Mouse (Mus musculus) adrenal gland, postnatal 4 days (tissue): Measurements from ENCODE around the gene Iyd. TPM values are rescaled to one million over a fixed set of nuclear protein-coding genes. Genes with fewer than 3 reads are reported as not detected.
A peak's percentile ranks its signal among the peaks of the same experiment; 100 is the strongest.
"Not testable (repeated sequence)": the region's sequence is repeated elsewhere in the genome, so short reads cannot be mapped to it uniquely, and the experiment has no call there.

Experiments used
- DNase-seq, 2 experiments: peaks; one replicate each; pipeline ENCODE4 v3.0.0; 2021 to 2022; ENCODE audit warnings: low spot score in 2 of 2, mixed read lengths in 2 of 2
- long read RNA-seq, 2 experiments: library from polyadenylated mRNA; stranded (forward); transcript quantifications; one replicate each; pipeline ENCODE4 v2.0.0; 2021
- total RNA-seq, 2 experiments: library from RNA; stranded (reverse); gene quantifications; 2 replicates each; pipeline ENCODE4 v1.2.3; 2021

The Iyd gene
- total RNA-seq = 1 to 10 TPM; 2.0 to 9.2 TPM
- long read RNA-seq, experiment 1, partial matches to known transcripts = 3 of 9 reads
- long read RNA-seq, experiment 1, other reads (novel, unspliced or antisense) = 2 of 9 reads
- long read RNA-seq, experiment 2, partial matches to known transcripts = 0 of 2 reads
- long read RNA-seq, experiment 2, other reads (novel, unspliced or antisense) = 1 of 2 reads

DNA sequence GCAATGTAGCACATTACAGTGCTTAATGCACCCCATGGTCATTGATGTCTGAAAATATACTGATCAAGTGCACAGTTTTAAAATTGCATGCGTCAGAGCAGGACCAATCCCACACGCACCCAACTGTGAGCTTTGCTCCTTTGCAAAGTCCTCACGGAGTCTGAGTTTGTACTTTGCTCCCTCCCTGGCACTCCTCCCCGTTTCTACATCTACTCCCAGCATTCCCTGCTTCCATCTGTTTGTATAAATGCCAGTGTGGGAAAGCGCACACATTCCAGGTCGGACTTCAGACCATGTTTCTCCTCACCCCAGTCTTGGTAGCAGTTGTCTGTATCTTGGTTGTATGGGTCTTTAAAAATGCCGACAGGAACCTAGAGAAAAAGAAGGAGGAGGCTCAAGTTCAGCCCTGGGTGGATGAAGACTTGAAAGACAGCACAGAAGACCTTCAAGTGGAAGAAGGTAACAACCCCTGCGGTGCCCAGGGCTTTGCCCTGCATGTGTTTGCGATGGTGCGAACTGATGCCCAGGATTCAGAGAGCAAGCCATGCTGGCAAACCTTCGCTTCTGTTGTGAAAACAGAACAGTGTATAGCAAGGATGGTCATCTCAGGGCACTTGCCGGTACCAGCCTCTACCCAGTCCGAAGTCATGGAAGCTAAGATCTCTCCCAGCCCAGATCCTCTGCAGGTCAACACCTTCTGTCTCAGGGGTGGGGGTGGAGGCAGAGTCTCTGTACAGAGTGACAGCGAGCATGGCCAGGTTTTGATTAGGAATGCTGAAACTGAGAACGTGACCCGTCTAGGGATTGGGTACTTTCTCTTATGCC lies at the start of gene Iyd:
Iyd (plus strand) TSS at position 238 of the 825 bp plus-strand sequence.
- DNase-seq = no peak

DNA sequence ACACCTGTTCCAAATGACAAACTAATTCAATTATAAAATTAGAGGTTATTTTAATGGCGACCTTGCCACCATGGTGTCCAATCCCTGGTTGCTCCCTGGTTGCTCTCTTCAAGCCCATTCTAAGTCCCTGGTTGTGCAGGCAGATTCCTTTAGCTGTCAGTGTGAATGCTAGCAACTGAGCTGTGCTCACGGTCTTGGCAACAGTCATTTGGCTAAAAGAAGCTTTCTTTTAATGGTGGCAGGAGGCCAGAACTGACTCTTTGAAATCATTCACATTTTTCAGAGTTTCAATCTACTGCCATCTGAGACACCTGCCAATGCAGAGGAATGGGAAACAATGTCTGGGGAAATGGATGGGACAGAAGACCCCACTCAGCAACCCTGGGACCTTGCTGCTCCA lies 43.2 kb upstream of the Iyd start:
- DNase-seq = no peak

DNA sequence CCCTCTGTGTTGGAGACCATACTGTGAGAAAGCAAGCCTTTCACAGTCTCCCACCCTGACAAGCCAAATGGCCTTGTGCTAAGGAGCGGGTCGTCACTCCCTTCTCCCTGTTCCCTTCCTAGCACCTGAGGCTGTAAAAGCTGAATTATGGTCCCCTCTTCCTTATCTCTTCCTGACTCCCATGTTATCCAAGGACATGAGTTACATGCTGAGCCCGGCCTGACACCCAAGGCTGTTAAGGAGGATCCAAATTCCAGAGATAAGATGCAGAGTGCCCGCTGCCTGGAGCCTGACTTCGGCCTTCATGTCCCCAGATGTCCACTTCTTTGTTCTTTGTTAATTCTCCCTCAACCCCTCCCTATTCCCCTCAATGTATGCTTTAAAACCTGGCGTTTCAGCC lies 39.2 kb upstream of the Iyd start:
- not testable (repeated sequence) for DNase-seq

DNA sequence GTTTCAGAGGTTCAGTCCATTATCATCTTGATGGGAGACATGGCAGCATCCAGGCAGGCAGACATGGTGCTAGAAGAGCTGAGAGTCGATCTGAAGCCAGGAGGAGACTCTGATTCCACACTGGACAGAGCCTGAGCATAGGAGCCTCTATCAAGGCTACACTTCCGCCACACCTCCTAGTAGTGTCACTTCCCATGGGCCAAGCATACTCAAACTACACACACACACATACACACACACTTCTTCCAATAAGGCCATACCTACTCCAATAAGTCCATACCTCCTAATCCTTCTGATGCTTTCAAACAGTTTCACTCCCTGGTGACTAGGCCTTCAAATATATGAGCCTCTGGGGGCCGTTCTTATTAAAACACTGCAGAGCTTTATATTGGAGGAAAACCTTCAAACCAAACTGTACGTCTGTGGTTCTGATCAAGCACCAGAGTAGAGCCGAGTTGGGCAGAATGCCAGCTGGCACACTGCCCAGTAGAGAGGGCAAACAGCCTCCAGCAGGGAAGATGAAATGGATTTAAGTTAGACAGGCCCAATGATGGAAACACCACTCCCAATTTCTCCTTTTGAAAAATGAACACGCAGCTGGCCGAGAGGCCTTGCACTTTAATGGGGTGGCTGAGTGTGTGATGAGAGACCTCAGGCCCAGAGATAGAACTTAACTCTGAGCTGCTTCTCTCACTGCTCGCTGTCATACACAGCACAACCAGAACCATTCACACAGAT lies 32.4 kb upstream of the Iyd start:
- DNase-seq = peak; percentile 70 to 83

DNA sequence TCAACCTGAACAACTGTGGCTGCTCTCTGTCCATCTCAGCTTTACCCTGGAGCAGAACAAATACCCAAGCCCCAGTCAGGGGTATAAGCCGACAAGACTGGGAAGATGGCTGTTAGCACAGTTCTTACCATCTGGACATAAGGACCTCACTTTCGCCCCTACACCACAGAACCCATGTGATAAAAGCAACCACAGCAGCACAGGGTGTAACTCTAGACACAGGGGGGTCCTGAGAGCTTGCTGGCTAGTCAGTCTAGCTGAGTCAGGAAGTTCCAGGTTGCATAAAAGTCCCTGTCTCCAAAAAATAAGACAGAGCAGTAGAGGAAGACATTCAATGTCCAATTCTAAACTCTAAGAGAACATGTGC lies 31.8 kb upstream of the Iyd start:
- DNase-seq = no peak

DNA sequence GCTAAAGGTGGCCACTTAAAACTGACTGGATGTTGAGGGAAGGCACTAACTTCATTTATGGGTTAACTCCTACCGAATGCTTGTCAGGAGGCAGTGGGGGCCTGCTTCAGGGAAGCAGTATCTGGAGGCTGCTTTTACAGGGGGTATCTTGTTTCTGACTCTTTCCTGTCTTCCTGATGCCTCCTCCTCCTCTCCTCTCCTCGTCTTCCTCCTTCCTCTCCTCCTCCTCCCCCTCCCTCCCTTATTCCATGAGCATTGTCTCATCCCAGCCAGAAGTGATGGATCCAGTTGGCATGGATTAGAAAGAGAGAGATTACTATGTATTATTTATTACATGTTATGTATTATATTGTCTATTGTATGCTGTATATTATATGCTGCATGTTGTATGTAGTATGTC lies 31.3 kb upstream of the Iyd start:
- no peak for DNase-seq

DNA sequence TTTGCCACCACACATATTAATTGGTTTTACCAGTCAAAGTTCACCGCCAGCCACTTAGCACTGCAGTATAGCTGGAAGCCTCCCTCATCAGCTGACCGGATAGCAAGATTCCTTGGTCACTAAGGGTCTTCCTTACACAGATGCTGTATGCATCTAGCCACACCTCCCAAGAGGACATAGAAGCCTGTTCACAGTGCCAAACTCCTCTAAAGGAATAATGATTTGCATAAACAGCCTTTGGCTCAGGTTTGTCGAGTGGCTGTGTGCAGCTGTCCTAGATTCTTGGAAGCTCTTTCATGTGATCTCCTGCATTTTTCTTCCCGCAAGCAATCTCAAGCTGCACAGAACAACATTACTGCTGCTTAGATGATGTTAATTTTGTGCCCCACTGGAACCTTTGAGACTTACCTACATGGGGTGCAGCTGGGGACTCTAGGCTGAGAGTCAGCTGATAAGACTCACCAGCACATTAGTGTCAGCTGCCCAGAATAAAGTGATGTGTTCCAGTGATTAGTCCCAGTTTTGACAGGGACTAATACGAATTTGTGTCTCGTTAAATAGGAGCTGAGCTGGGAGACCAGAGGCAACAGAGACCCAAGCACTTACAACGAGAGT lies 30.3 kb upstream of the Iyd start:
- no peak for DNase-seq

DNA sequence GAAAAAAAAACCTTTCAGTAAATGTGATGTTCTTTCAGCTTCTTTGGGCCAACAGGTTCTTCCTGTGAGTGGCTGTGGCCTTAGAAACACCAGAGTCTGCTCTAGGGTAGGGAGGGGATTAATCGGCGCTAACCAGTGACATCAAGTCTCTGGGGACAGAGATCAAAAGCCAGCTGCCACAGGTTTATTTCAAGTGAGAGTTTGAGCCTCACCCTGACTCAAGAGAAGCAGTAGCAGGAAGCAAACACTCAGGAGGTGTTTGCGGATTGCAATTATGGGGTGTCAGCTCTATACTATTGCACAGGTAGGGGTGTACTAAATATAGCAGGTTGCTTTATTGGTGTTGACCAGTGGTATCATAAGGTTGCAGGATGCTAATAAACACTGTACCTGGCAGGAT lies 29.6 kb upstream of the Iyd start:
- DNase-seq = no peak

DNA sequence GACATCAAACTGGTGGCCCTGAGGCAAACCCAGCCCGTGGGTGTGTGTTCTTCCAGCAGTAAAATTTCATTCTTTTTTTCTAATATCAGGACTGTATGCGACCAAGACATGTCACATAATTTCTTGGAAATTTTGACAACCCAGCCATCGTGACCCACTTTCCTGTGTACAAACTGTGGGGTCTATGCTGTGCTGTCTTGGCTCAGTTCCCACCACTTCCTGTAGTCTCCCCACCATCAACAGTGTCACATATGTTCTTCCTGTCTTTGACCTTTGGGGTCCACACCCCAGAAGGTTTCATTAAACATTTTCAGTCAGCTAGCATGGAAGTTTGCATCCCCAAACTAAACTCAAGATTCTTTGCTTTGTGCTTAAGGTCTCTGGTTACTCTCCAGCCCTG lies 28.6 kb upstream of the Iyd start:
- no peak for DNase-seq

DNA sequence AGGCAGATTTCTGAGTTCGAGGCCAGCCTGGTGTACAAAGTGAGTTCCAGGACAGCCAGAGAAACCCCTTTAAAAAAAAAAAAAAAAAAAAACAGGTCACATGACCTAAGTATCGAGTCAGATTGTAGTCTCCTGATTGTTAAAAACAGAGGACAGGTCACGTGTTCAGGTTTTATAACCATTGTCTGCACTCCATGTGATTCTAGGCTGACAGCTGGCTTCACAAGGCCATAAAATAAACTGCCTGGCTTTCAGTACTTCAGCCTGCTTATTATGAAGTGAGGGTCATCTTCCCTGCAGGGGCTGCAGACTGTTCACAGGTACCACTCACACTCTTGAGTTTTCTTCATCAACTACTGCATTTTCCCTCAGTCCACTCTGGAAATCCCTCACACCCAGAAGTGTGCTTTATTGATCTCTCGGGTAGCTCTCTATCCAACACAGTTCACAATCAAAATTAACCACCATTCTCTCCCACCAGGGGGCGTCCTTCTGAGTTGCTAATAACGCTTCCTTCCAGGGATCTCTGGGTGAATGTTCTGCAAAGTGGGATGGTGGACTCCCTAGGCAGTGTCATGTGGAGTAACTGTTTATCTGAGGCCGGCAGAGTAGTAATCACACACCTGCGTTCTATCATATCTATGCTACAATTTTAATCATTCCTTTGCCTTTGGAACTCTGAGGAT lies 27.3 kb upstream of the Iyd start:
- no peak for DNase-seq

DNA sequence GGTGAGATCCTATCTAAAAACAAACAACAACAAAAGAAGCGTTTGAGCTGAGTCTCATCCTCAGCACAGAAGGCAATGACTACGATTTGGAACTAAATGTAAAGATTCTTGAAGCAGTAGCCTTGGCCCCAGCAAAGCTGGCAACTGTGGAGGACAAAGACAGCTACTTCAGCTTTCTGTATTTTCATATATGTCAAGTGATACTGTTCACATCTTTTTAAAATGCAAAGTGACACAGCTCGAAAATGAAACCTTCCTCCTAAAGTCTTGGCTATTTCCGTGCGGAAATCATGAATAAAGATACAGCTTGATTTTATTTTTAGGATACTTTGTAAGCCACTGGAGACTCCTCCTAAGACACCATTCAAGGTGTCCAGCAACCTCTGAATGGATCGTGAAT lies 26.1 kb upstream of the Iyd start:
- DNase-seq = no peak

DNA sequence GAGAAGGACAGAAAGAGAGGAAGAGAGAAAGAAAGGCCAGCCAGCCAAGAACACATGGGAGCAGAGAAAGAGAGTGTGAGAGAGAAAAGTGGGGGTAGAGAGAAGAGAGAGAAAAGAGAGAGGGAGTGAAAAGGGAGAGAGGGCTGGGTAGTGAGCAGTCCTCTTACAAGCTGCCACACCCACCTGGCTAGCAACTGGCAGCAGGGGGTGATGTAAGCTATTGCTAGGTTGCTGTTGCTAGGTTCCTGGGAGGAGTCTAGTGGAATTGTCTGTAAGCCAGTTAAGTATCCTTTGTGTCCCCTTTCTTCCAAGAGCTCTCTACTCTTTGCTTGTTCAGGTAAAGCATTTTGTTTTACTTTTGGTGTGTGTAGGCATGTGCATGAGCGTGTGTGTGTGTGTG lies 25.4 kb upstream of the Iyd start:
- DNase-seq = no peak

DNA sequence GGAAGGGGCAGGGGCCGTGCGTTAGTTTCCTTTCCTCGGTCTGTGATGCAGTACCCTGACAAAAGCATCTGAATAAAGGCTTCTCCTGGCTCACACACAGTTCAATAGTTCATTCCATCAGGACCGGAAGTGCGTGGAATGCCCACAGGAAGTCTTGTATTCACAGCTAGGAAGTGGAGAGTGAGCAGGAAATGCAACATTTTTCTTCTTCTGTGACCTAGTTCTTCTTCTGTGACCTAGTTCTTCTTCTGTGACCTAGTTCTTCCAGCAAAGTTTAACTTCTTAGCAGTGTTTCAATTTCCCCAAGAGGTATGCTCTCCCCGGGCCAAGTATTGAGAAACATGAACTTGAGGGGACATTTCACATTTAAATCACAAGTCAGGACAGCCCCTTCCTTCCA lies 23.6 kb upstream of the Iyd start:
- no peak for DNase-seq

DNA sequence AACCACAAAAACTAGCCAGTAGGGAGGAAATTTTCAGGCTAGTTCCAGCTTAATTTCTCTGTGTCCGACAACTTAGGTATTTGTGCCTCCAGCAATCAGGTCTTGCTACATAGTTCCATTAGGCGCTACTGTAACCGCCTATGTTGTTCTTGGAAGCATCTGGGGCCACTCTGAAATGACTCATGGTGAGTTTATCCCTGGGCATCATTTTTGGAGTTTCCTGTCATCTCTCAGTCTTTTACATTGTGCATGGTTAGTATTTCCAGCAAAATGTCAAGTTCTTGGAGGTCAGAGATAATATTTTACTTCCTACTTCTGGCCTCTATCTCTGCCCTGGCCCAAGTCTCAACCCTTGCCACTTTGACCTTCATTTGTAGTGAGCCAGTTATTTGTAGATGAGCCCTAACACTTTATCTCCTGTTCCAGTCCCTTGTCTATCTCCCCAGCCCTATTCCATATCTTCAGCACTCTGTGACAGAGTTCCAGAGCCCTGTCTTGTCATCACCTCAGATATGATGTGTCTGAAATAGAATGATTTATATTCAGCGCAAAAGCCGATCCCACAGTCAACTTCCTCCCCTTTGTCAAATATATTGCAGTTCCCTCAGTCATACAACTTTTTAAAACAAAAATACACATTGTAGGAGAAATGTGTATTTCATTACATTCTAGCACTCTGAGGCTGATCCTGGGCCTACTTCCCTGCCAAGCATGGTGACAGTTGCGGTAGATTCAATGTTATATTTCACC lies 16.8 kb upstream of the Iyd start:
- DNase-seq = no peak

DNA sequence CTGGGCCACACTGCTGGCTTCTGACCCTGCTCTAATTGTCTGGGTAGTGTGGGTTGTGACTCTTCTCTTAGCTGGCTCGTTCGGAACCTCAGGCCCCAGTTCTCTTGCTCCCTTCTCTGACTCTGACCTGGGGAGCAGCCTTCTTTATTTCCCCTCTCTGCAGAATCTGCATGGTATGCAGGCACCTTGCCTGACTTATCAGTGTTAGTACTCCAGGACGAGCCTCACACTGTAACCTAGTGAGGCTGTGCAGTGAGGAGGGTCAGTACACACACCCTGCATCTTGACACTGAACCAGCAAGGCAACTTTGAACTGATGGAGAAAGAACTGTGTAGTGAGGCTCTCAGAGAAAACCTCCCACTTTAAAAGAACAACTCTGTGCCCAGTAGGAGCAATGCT lies 15.5 kb upstream of the Iyd start:
- DNase-seq = no peak

DNA sequence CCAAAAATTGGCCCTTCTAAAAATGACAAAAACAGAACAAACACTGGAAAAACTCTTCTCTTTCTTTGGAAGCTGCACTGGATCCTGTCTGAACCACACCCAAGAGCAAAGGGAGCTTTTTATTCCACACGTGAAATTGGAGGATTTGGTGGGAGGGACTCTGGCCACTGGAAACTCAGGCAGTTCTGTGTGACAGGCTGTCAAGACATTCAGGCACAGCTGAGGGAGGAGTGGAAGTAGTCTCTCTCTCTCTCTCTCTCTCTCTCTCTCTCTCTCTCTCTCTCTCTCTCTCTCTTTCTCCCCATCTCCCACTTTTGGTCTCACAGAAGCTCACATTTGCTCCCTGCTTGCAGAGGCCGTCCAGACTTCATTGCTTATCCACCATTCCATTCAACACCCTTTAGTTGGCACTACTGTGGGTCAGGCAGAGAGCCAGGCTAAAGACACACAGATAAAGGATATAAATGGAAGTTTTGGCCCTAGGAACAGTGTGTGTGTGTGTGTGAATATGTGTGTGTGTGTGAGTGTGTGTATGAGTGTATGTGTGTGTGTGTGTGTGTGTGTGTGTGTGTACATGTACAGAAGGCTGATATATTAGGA lies 14.5 kb upstream of the Iyd start:
- DNase-seq = no peak

DNA sequence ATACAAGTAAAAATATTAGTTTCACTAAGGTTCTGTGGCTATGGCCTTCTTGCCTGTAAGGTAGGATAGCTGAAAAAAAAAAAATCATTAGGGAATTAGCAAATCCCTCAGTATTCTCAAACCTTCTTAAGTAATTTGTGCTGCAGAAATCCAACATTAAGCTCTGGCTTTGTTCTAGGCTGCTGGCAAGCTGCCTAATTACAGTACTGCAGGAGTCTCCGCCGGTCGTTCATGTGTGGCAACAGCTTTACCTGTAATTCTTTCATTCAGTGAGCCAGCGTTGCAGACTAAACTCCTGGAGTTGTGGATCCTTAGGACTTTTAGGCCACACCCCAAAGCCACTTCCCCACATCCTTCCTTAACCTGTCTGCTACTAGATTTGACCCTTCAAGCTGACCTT lies 10.2 kb upstream of the Iyd start:
- no peak for DNase-seq

DNA sequence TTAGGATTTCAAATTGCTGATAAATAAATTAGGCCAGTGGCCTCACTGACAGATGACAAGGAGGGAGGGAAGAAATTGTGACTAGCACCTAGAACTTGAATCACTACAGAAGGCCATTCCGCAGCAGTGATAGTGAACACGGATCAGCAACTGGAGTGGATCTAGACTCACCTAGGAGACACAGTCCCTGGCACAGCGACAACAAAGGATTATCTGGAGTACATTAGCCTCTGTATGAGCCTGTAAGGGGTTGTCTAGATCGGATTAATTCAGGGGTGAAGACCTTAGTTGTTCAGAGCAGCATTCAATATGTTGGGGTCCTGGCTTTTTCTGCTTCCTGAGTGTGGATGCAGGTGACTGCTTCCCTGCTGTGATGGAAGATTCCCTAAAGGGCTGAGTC lies 9.4 kb upstream of the Iyd start:
- DNase-seq = no peak

DNA sequence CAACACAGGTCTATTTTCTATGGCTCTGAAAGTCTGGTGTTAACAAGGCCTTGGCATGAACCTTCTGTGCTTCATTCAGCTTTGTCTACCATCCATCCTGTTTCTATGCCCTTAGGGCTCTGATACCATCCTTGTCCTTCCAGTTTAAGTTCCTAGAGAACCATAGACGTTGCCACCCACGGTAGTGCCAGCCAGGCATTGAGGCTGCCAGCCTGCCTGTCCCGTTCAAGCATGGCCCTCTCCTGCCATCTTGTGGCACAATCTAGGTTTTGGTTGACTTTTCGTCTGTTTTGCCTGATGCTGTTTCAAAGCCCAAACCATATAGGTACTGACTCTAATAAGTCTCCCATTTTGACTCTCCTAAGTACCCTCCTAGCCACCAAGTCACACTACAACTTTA lies 8.7 kb upstream of the Iyd start:
- DNase-seq = peak; percentile 36 to 43

DNA sequence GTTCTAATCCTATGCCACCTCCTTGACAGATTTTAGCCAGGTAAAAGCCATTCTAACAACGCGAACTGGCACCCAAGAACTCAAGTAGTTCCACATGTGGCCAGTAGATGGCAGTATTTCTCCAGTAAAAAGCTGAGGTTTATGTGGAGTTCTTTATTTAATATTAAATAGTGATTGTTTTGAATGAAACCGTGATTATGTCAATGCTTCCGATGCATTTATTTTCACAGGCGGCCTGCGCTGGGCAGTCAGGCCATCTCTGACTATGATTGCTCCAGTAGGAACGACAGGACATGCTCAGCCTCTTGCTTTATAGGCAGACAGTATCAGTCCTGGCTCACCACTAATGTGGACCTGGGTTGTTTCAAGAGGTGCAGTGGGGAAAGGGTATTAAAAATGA lies 5.6 kb upstream of the Iyd start:
- DNase-seq = no peak
